Mouse (Mus musculus) heart, embryonic 15.5 days (tissue): Measurements from ENCODE around the gene 2810459M11Rik. TPM values are rescaled to one million over a fixed set of nuclear protein-coding genes. Genes with fewer than 3 reads are reported as not detected.

Experiments
- ATAC-seq: fragments of 200-750 bp; cut with Nextera tagmentation; replicated peaks from 2 replicates; pipeline ENCODE4 v1.8.0; 2017; ENCODE audit warnings: low read depth, moderate TSS enrichment; ENCODE audit not compliant: insufficient number of reproducible peaks, insufficient read depth, low FRiP score
- H3K27ac ChIP-seq: fragments of 300-500 bp; sonication (generic); 2 replicates; pipeline ENCODE4 v1.5.1; 2015; ENCODE audit warnings: mild to moderate bottlenecking, inconsistent platforms
- H3K27me3 ChIP-seq: fragments of 300-500 bp; sonication (generic); 2 replicates; pipeline ENCODE4 v1.6.1; 2015; ENCODE audit warnings: inconsistent platforms
- H3K36me3 ChIP-seq: fragments of 300-500 bp; sonication (generic); 2 replicates; pipeline ENCODE4 v1.6.1; 2015; ENCODE audit warnings: mild to moderate bottlenecking, inconsistent platforms
- H3K4me1 ChIP-seq: fragments of 300-500 bp; sonication (generic); replicated peaks from 2 replicates; pipeline ENCODE4 v1.6.1; 2015; ENCODE audit warnings: inconsistent platforms
- H3K4me2 ChIP-seq: fragments of 300-500 bp; sonication (generic); 2 replicates; pipeline ENCODE4 v1.6.1; 2015; ENCODE audit warnings: inconsistent platforms, mild to moderate bottlenecking, moderate library complexity
- H3K4me3 ChIP-seq: fragments of 300-500 bp; sonication (generic); 2 replicates; pipeline ENCODE4 v1.5.1; 2015; ENCODE audit warnings: mild to moderate bottlenecking, inconsistent platforms
- H3K9ac ChIP-seq: fragments of 300-500 bp; sonication (generic); 2 replicates; pipeline ENCODE4 v1.6.1; 2015; ENCODE audit warnings: mild to moderate bottlenecking, inconsistent platforms
- H3K9me3 ChIP-seq: fragments of 300-500 bp; sonication (generic); replicated peaks from 2 replicates; pipeline ENCODE4 v1.6.1; 2016; ENCODE audit warnings: inconsistent platforms
- WGBS: fragments of 180-500 bp; shearing (Covaris S2); methylation state at CpG from one replicate; pipeline ENCODE4 v1.1.7; 2015; ENCODE audit warnings: mixed read lengths; 5-methylcytosine and 5-hydroxymethylcytosine counted together
- polyA plus RNA-seq: library from polyadenylated mRNA; unstranded; fragments of >200 nt; fragmentation: Nextera tagmentation; extraction: Ambion mirVana; gene quantifications from 2 replicates; pipeline ENCODE4 v1.2.1, GENCODE M21; 2015

2810459M11Rik gene
- polyA plus RNA-seq, 1 experiment from 2014 or later = 0.28 TPM

GRCm38 (mm10) chr1:86054943-86055342, 9.3 kb downstream of the 2810459M11Rik start:
- Histone ChIP-seq H3K27ac (no peak overlapping the region), H3K9ac (no peak overlapping the region), H3K4me1 (peaks cover 10% of the 10 kb centered on the region), H3K4me3 (no peak overlapping the region), H3K36me3 (no peaks in the 10 kb centered on the region), H3K4me2 (no peak overlapping the region), H3K9me3 (no peaks in the 10 kb centered on the region), H3K27me3 (no peaks in the 10 kb centered on the region)
- no peak for ATAC-seq
- WGBS = 47% methylated on average over 3 of the region's 3 CpGs

DNA sequence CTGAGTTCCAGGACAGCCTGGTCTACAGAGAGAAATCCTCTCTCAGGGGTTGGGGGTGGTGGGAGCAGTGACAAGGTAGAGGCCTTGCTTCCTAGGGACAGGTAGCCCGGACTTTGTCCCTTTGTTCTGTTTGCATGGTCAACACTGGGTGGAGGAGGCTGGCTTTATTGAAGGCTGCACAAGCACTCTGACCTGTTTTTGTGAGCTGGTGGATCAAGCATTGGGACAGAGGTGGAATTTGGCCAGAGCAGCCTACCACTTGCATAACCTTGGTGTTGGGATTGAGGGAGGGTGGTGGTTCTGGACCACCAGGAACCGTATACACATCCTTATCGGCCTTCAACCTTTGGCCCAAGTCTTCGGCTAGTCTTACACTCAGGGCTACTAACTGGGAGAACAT, 10.6 kb downstream of the 2810459M11Rik start:
- Histone ChIP-seq H3K36me3 (no peaks in the 10 kb centered on the region), H3K4me3 (no peak overlapping the region), H3K4me2 (no peak overlapping the region), H3K9me3 (no peaks in the 10 kb centered on the region), H3K4me1 (peaks cover 10% of the 10 kb centered on the region), H3K27ac (no peak overlapping the region), H3K27me3 (no peaks in the 10 kb centered on the region), H3K9ac (no peak overlapping the region)
- no peak for ATAC-seq
- WGBS = 87% methylated on average over 4 of the region's 4 CpGs

DNA sequence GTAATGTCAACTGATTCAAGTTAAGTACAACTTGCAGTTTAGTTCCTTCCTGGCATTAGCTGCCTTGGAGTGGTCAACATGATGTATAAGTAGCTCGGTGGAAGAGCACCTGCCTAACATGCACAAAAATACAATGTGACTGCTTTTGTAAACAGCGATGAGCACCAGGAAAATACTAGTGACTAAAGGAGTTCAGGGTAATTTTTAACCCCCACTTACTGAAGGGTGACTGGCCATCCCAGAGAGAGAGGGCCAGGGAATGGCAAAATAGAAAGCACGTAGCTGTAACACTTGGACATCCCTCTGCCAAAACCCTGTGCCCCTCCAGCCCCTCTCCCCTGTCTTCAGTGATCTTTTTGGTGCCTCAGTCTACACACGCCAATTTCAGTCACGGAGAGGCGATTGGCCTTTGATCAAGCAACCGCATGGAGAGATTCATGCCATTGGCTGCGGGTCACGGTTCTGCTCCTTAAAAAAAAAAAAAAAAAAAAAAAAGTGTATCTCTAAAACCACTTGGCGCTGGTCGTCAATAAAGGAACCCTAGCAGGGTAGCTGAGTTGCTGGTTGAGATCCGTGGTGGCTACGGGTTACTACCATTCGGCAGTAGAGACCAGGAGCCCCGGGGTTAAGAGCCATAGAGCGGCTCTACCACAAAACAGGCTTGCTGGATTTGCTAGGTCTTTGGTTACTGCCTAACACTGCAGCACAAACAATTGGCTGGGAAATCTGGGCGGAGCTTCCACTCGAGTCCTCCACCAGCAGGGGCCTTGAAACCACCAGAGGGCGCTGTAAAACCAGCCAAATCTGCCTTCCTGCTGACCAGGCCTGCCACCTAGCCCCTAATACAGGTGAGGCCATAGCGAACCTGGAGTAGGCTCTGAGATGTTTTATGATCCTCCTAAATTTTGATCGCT, 13.4 kb downstream of the 2810459M11Rik start:
- Histone ChIP-seq H3K4me2 (peak overlapping the region; percentile 76), H3K9ac (peak overlapping the region; percentile 48), H3K27me3 (no peaks in the 10 kb centered on the region), H3K36me3 (no peaks in the 10 kb centered on the region), H3K27ac (no peak overlapping the region), H3K9me3 (no peaks in the 10 kb centered on the region), H3K4me1 (peaks cover 7% of the 10 kb centered on the region), H3K4me3 (peak overlapping the region; percentile 51)
- ATAC-seq = peak; percentile 74
- 10% methylated on average over 21 of the region's 21 CpGs for WGBS

DNA sequence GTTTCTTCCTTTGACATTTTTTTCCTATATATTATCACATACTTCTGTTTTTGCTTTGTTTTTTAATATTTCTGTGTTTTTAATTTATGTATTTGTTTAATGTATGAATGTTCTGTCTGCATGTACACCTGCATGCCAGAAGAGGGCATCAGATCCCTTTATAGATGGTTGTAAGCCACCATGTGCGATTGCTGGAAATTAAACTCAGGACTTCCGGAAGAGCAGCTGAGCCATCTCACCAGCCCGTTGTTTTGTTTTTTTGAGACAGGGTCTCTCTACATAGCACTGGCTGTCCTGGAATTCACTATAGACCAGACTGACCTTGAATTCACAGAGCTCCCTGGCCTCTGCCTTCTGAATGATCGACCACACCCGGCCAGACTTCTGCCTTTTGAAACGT, 16.9 kb downstream of the 2810459M11Rik start:
- Histone ChIP-seq H3K27me3 (no peaks in the 10 kb centered on the region), H3K36me3 (no peaks in the 10 kb centered on the region)

GRCm38 (mm10) chr1:86064271-86064991, 18.8 kb downstream of the 2810459M11Rik start, which contains the start of gene Psmd1:
TSS of gene Psmd1 (plus strand) at chr1:86064387.
- H3K4me3 ChIP-seq = peak within 1 kb of the TSS; percentile 88
- H3K27ac ChIP-seq = peak within 1 kb of the TSS; percentile 79
- H3K9me3 ChIP-seq = no peaks in the 10 kb centered on the region
- peaks cover 11% of the 10 kb centered on the region for H3K4me1 ChIP-seq
- H3K36me3 ChIP-seq = 0 out of 2 replicates have a peak, but pooled peaks cover 3% of the 10 kb centered on the region
- WGBS = 0% methylated on average over 47 of the region's 47 CpGs
- peak; percentile 91 for ATAC-seq
- H3K9ac ChIP-seq = peak within 1 kb of the TSS; percentile 97
- no peaks in the 10 kb centered on the region for H3K27me3 ChIP-seq
- peak within 1 kb of the TSS; percentile 65 for H3K4me2 ChIP-seq

More for the DNA sequence above, 16.9 kb downstream of the 2810459M11Rik start:
- Histone ChIP-seq H3K9ac (no peak overlapping the region), H3K9me3 (no peaks in the 10 kb centered on the region), H3K27ac (no peak overlapping the region), H3K4me2 (no peak overlapping the region), H3K4me1 (peaks cover 15% of the 10 kb centered on the region), H3K4me3 (no peak overlapping the region)
- 81% methylated on average over 6 of the region's 6 CpGs for WGBS
- ATAC-seq = no peak

DNA sequence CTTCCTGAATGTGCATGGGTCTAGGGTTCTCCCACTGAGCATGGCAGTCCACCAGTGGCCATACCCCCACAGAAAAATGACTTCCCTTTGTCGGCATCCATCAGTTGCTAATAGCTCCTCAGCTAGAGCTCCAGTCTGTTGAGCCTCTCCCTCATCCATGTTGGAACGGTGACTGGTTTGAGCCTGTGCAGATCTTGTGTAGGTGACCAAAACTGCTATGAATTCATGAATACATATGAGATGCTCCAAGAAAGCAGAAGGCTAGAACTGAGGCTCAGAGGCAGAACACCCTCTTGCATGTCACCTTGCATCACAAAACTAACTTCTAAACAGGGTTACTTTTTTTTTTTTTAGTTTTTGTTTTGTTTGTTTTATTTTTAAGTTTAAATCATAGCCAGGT, 30.9 kb downstream of the 2810459M11Rik start:
- Histone ChIP-seq H3K4me1 (no peaks in the 10 kb centered on the region), H3K27ac (no peak overlapping the region), H3K9ac (no peak overlapping the region), H3K4me3 (no peak overlapping the region), H3K4me2 (no peak overlapping the region), H3K36me3 (peaks cover 72% of the 10 kb centered on the region), H3K9me3 (no peaks in the 10 kb centered on the region), H3K27me3 (no peaks in the 10 kb centered on the region)
- no peak for ATAC-seq
- WGBS = 92% methylated on average over 2 of the region's 2 CpGs

DNA sequence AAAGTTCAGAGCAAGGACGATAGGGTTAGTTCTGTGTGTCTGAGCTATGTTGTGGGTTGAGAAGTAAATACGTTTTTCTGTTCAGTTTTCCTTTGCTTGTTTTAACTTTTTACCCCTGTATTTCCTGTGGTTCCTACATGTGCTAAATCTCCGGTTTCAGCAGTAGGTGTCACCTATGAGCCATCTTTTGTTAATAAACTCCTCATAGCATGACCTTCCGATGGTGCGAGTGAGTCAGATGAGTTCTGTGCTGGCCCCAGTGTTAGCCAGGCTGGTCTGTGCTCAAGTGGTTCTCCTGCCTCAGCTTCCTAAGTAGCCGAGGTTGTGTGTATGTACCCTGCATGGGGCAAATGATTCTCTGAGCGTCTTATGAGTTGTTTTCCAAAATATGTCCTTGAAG, 48.8 kb downstream of the 2810459M11Rik start:
- Histone ChIP-seq H3K9me3 (no peaks in the 10 kb centered on the region), H3K27me3 (no peaks in the 10 kb centered on the region), H3K36me3 (peaks cover 71% of the 10 kb centered on the region), H3K4me2 (no peak overlapping the region), H3K27ac (no peak overlapping the region), H3K9ac (no peak overlapping the region), H3K4me3 (no peak overlapping the region), H3K4me1 (no peaks in the 10 kb centered on the region)
- 81% methylated on average over 7 of the region's 7 CpGs for WGBS
- no peak for ATAC-seq

- H3K4me1 ChIP-seq = no peaks in the 10 kb centered on the region
- no peaks in the 10 kb centered on the region for H3K27me3 ChIP-seq
- H3K9ac ChIP-seq = no peak overlapping the region
- no peaks in the 10 kb centered on the region for H3K9me3 ChIP-seq
- H3K27ac ChIP-seq = no peak overlapping the region
- H3K36me3 ChIP-seq = peaks cover 1% of the 10 kb centered on the region
- ATAC-seq = no peak
- WGBS = 100% methylated on average over 1 of the region's 1 CpGs
- no peak overlapping the region for H3K4me2 ChIP-seq
- H3K4me3 ChIP-seq = no peak overlapping the region
Measured at GRCm38 (mm10) chr1:86105054-86105453, 59.4 kb downstream of the 2810459M11Rik start.

Other genes with a start within 250 kb of the 2810459M11Rik start
- gene Itm2c, start 151.6 kb upstream of the 2810459M11Rik start, polyA plus RNA-seq = 181 and 231 TPM in 2 replicates
- 0.04 and 0.18 TPM in 2 replicates for gene 4933407L21Rik, start 117.4 kb upstream of the 2810459M11Rik start, polyA plus RNA-seq
- 0.06 and 0.08 TPM in 2 replicates for gene Gpr55, start 84.9 kb upstream of the 2810459M11Rik start, polyA plus RNA-seq
- not detected in 2 replicates for gene Spata3, start 29.0 kb upstream of the 2810459M11Rik start, polyA plus RNA-seq
- gene Psmd1, start 18.5 kb downstream of the 2810459M11Rik start, polyA plus RNA-seq = 113 and 125 TPM in 2 replicates
- 0.16 and 0.23 TPM in 2 replicates for gene Htr2b, start 66.1 kb downstream of the 2810459M11Rik start, polyA plus RNA-seq
- 0.26 TPM in 1 of 2 replicates, not detected in the other for gene Gm21972, start 87.8 kb downstream of the 2810459M11Rik start, polyA plus RNA-seq
- gene Armc9, start 108.9 kb downstream of the 2810459M11Rik start, polyA plus RNA-seq = 9.1 and 15.0 TPM in 2 replicates